Comparison of ENCODE assay signal across 8 mouse cellular contexts in genomic region chr12:71015363-71016210, GRCm38 (mm10). TPM values are rescaled to one million over a fixed set of nuclear protein-coding genes. Genes with fewer than 3 reads are reported as not detected.
A peak's percentile ranks its signal among the peaks of the same experiment; 100 is the strongest.
DNase-seq lines count a peak whose midpoint lies in the region; ATAC-seq and TF ChIP-seq lines count a peak whose summit lies in the region.

Gene Arid4a (plus strand): TSS chr12:71015990.

- H3K9ac ChIP-seq in CH12.LX (ENCODE audit: insufficient read depth, low read depth): peak within 1 kb of the TSS; percentile 84
- H3K9ac ChIP-seq in forebrain, embryonic 11.5 days (ENCODE audit: low read length): peak within 1 kb of the TSS; percentile 88
- peak within 1 kb of the TSS; percentile 93 for H3K9ac ChIP-seq in heart, embryonic 16.5 days (ENCODE audit: low read length)
- peak within 1 kb of the TSS; percentile 99 for H3K9ac ChIP-seq in liver, embryonic 15.5 days
- H3K9ac ChIP-seq in neural tube, embryonic 12.5 days: peak within 1 kb of the TSS; percentile 91

- dilution Hi-C loops in CH12.LX (cut with MboI; ENCODE audit: extremely low pct_ligation_motif_present, extremely low pct_unique_long_range_greater_than_20kb, low sequenced_read_pairs): no loop called here

- peak within 1 kb of the TSS; percentile 44; the same call in 1 of the 2 replicates for H3K4me2 ChIP-seq in CH12.LX (ENCODE audit: insufficient read depth, low read depth, poor library complexity, severe bottlenecking)
- H3K4me2 ChIP-seq in forebrain, embryonic 11.5 days (ENCODE audit: low read depth, low read length, severe bottlenecking): peak within 1 kb of the TSS; percentile 69
- peak within 1 kb of the TSS; percentile 83 for H3K4me2 ChIP-seq in heart, embryonic 16.5 days (ENCODE audit: low read depth, low read length)
- peak within 1 kb of the TSS; percentile 83 for H3K4me2 ChIP-seq in liver, embryonic 15.5 days
- peak within 1 kb of the TSS; percentile 84 for H3K4me2 ChIP-seq in neural tube, embryonic 12.5 days (replicated peaks)

- TF ChIP-seq POLR2A in CH12.LX (IDR thresholded peaks at IDR 0.05; ENCODE audit: low read depth, low read length): peak; percentile 87

- H3K36me3 ChIP-seq in CH12.LX (replicated peaks in 1 of 2; ENCODE audit: control insufficient read depth in 1 of 2, insufficient read depth in 1 of 2, low read length in 1 of 2): peaks cover 17 to 37% of the 10 kb centered on the region in 2 experiments
- H3K36me3 ChIP-seq in forebrain, embryonic 11.5 days (ENCODE audit: control insufficient read depth, insufficient read depth, low read length): no peaks in the 10 kb centered on the region
- peaks cover 13% of the 10 kb centered on the region for H3K36me3 ChIP-seq in heart, embryonic 16.5 days (ENCODE audit: control insufficient read depth, insufficient read depth)
- peaks cover 29% of the 10 kb centered on the region for H3K36me3 ChIP-seq in liver, embryonic 15.5 days (replicated peaks)
- H3K36me3 ChIP-seq in neural tube, embryonic 12.5 days: peaks cover 10% of the 10 kb centered on the region; the same call in 1 of the 2 replicates

- in situ Hi-C loops in CH12.LX (cut with MboI; ENCODE audit: low pct_ligation_motif_present, low pct_unique_long_range_greater_than_20kb, low sequenced_read_pairs): no loop called here

- peaks cover 33% of the 10 kb centered on the region for H3K79me2 ChIP-seq in CH12.LX (replicated peaks; ENCODE audit: control insufficient read depth, extremely low read depth, insufficient read depth, poor library complexity, severe bottlenecking)

- H3K4me1 ChIP-seq in CH12.LX (ENCODE audit: control insufficient read depth in 1 of 2, insufficient read depth in 2 of 2): peaks cover 5 to 32% of the 10 kb centered on the region in 2 experiments; a peak in 3 of 4 replicates
- peaks cover 5% of the 10 kb centered on the region; the same call in 1 of the 2 replicates for H3K4me1 ChIP-seq in forebrain, embryonic 11.5 days (replicated peaks; ENCODE audit: control insufficient read depth, insufficient read depth, low read length)
- H3K4me1 ChIP-seq in heart, embryonic 16.5 days (ENCODE audit: control insufficient read depth, insufficient read depth, low read length): peaks cover 27% of the 10 kb centered on the region
- peaks cover 39% of the 10 kb centered on the region for H3K4me1 ChIP-seq in liver, embryonic 15.5 days (replicated peaks)
- peaks cover 21% of the 10 kb centered on the region for H3K4me1 ChIP-seq in neural tube, embryonic 12.5 days

- ATAC-seq in forebrain, embryonic 11.5 days (replicated peaks; ENCODE audit: low FRiP score): peak; percentile 97
- ATAC-seq in heart, embryonic 16.5 days (replicated peaks; ENCODE audit: extremely low read depth, insufficient read depth, low FRiP score): peak; percentile 95
- ATAC-seq in liver, embryonic 15.5 days (ENCODE audit: insufficient read depth): peak; percentile 96
- peak; percentile 99 for ATAC-seq in neural tube, embryonic 12.5 days (ENCODE audit: low FRiP score, low read depth)

- DNase-seq in CH12.LX (ENCODE audit: extremely low read depth): peak; percentile 100
- DNase-seq in c-Kit-positive CD71-positive TER-119-negative erythroid progenitor cells, embryonic 14.5 days (ENCODE audit: low read depth): peak; percentile 99
- DNase-seq in forebrain, embryonic 11.5 days (ENCODE audit: low spot score): peak; percentile 97
- DNase-seq in kidney, postnatal 36 days: peak; percentile 97 to 100
- peak; percentile 100 for DNase-seq in telencephalon, adult 2 months (ENCODE audit: low read depth, low spot score)

- H3K27me3 ChIP-seq in CH12.LX (replicated peaks): no peaks in the 10 kb centered on the region
- H3K27me3 ChIP-seq in forebrain, embryonic 11.5 days (ENCODE audit: control insufficient read depth, insufficient read depth, low read length): no peaks in the 10 kb centered on the region
- H3K27me3 ChIP-seq in heart, embryonic 16.5 days (ENCODE audit: control insufficient read depth, insufficient read depth, low read length): no peaks in the 10 kb centered on the region
- no peaks in the 10 kb centered on the region for H3K27me3 ChIP-seq in liver, embryonic 15.5 days
- H3K27me3 ChIP-seq in neural tube, embryonic 12.5 days (replicated peaks): no peaks in the 10 kb centered on the region

- TF ChIP-seq RAD21 in CH12.LX (IDR thresholded peaks at IDR 0.05; ENCODE audit: low read depth, low read length): no peak

- TF ChIP-seq CTCF in CH12.LX (conservative IDR thresholded peaks at IDR 0.05 in 1 of 2, IDR thresholded peaks at IDR 0.05 in 1 of 2; ENCODE audit: low read depth in 2 of 2, low read length in 2 of 2): no peak

- no peak for TF ChIP-seq EP300 in CH12.LX (IDR thresholded peaks at IDR 0.05; ENCODE audit: low read length)

- H3K27ac ChIP-seq in CH12.LX (ENCODE audit: insufficient read depth, low read depth): peak within 1 kb of the TSS; percentile 85
- peak within 1 kb of the TSS; percentile 95 for H3K27ac ChIP-seq in forebrain, embryonic 11.5 days (ENCODE audit: low read depth, low read length)
- peak within 1 kb of the TSS; percentile 99 for H3K27ac ChIP-seq in heart, embryonic 16.5 days (ENCODE audit: low read length)
- peak within 1 kb of the TSS; percentile 99 for H3K27ac ChIP-seq in liver, embryonic 15.5 days (replicated peaks)
- peak within 1 kb of the TSS; percentile 97 for H3K27ac ChIP-seq in neural tube, embryonic 12.5 days

- no peaks in the 10 kb centered on the region for H3K9me3 ChIP-seq in CH12.LX (replicated peaks; ENCODE audit: low read length)
- H3K9me3 ChIP-seq in forebrain, embryonic 11.5 days (ENCODE audit: control insufficient read depth, low read length): no peaks in the 10 kb centered on the region
- no peaks in the 10 kb centered on the region for H3K9me3 ChIP-seq in heart, embryonic 16.5 days (replicated peaks; ENCODE audit: control insufficient read depth, low read length)
- no peaks in the 10 kb centered on the region for H3K9me3 ChIP-seq in liver, embryonic 15.5 days (replicated peaks)
- H3K9me3 ChIP-seq in neural tube, embryonic 12.5 days: no peaks in the 10 kb centered on the region

- peak within 1 kb of the TSS; percentile 86 to 97 (median 95) for H3K4me3 ChIP-seq in CH12.LX (replicated peaks in 1 of 3; ENCODE audit: low read depth in 2 of 3, low read length in 2 of 3, poor library complexity in 1 of 3)
- H3K4me3 ChIP-seq in forebrain, embryonic 11.5 days (ENCODE audit: low read depth, low read length): peak within 1 kb of the TSS; percentile 98
- peak within 1 kb of the TSS; percentile 72 for H3K4me3 ChIP-seq in heart, embryonic 16.5 days (ENCODE audit: low read length)
- H3K4me3 ChIP-seq in liver, embryonic 15.5 days (replicated peaks): peak within 1 kb of the TSS; percentile 100
- H3K4me3 ChIP-seq in neural tube, embryonic 12.5 days: peak within 1 kb of the TSS; percentile 98

- under 1% methylated on average over 61 of the region's 61 CpGs for WGBS in forebrain, embryonic 11.5 days
- under 1% methylated on average over 61 of the region's 61 CpGs for WGBS in heart, embryonic 16.5 days
- under 1% methylated on average over 61 of the region's 61 CpGs for WGBS in liver, embryonic 15.5 days (ENCODE audit: insufficient replicate concordance)
- WGBS in neural tube, embryonic 12.5 days: under 1% methylated on average over 61 of the region's 61 CpGs

TF ChIP-seq in CH12.LX, 34 proteins besides CTCF, POLR2A, EP300 and RAD21 (continues in another document):
- TF ChIP-seq NRF1 (IDR thresholded peaks at IDR 0.05; ENCODE audit: low read depth, low read length) (peak; percentile 84), ETS1 (conservative IDR thresholded peaks at IDR 0.05; ENCODE audit: low read depth, low read length) (no peak), ZMIZ1 (IDR thresholded peaks at IDR 0.05; ENCODE audit: low read depth, low read length) (no peak), IRF4 (IDR thresholded peaks at IDR 0.05; ENCODE audit: low read depth, low read length) (0 out of 2 replicates have a peak, but pooled peaks have one; percentile 37), MEF2A (IDR thresholded peaks at IDR 0.05; ENCODE audit: borderline replicate concordance, low read depth, low read length) (no peak), RCOR1 (conservative IDR thresholded peaks at IDR 0.05; ENCODE audit: low read depth, low read length) (no peak), CHD1 (IDR thresholded peaks at IDR 0.05; ENCODE audit: low read depth, low read length) (no peak), E2F4 (IDR thresholded peaks at IDR 0.05; ENCODE audit: insufficient replicate concordance, low read depth, low read length) (no peak), ELF1 (IDR thresholded peaks at IDR 0.05; ENCODE audit: low read depth, low read length) (peak; percentile 95), MAX (IDR thresholded peaks at IDR 0.05; ENCODE audit: low read length) (0 out of 2 replicates have a peak, but pooled peaks have one; percentile 7), GABPA (IDR thresholded peaks at IDR 0.05; ENCODE audit: insufficient replicate concordance, low read depth, low read length) (no peak), MYC (IDR thresholded peaks at IDR 0.05; ENCODE audit: low read depth, low read length) (peak; percentile 54; the same call in 1 of the 2 replicates), MAFK (IDR thresholded peaks at IDR 0.05; ENCODE audit: insufficient replicate concordance, low read length) (no peak), USF1 (IDR thresholded peaks at IDR 0.05; ENCODE audit: low read depth, low read length) (no peak), SMC3 (IDR thresholded peaks at IDR 0.05; ENCODE audit: low read depth, low read length) (no peak), PAX5 (IDR thresholded peaks at IDR 0.05; ENCODE audit: low read length) (no peak), POLR2AphosphoS2 (IDR thresholded peaks at IDR 0.05; ENCODE audit: low read depth, low read length) (no peak), JUN (IDR thresholded peaks at IDR 0.05; ENCODE audit: insufficient read depth, low read depth, low read length) (no peak), TBP (conservative IDR thresholded peaks at IDR 0.05; ENCODE audit: low read depth, low read length) (0 out of 2 replicates have a peak, but pooled peaks have one; percentile 55), UBTF (IDR thresholded peaks at IDR 0.05; ENCODE audit: low read depth, low read length) (no peak), TCF12 (IDR thresholded peaks at IDR 0.05; ENCODE audit: low read depth, low read length) (peak; percentile 68; the same call in 1 of the 2 replicates), BHLHE40 (IDR thresholded peaks at IDR 0.05; ENCODE audit: low read depth, low read length) (no peak), KAT2A (IDR thresholded peaks at IDR 0.05; ENCODE audit: insufficient replicate concordance, low read length) (no peak)

RNA-seq across cellular contexts. Expression of gene Arid4a, which starts in this region (rescaled TPM):
- total RNA-seq in CH12.LX (2012; rRNA removed): 9.7 and 10.7 TPM in 2 replicates
- total RNA-seq in CH12.LX (2014; rRNA removed): 8.0 and 8.8 TPM in 2 replicates
- polyA plus RNA-seq in CH12.LX (2012; ENCODE audit: insufficient read length, low read depth): 20.8 and 22.4 TPM in 2 replicates
- polyA plus RNA-seq in forebrain, embryonic 11.5 days (2014; fragmentation: Nextera tagmentation; extraction: Ambion mirVana): 35.7 and 38.1 TPM in 2 replicates
- 27.9 and 29.3 TPM in 2 replicates for polyA plus RNA-seq in heart, embryonic 16.5 days (2015; fragmentation: Nextera tagmentation; extraction: Ambion mirVana)
- 20.7 and 20.8 TPM in 2 replicates for polyA plus RNA-seq in liver, embryonic 15.5 days (2015; fragmentation: Nextera tagmentation; extraction: Ambion mirVana)
- 36.7 and 39.5 TPM in 2 replicates for polyA plus RNA-seq in neural tube, embryonic 12.5 days (2016; fragmentation: Nextera tagmentation; extraction: Ambion mirVana)

Comparison
In these comparisons a context has a peak if more than half of its experiments do, and no peak if none do; other contexts are left out.
1. Peak in every context shown above with its lines: DNase-seq, ATAC-seq, H3K4me3 ChIP-seq and H3K27ac ChIP-seq.